Mouse (Mus musculus) embryonic facial prominence, embryonic 12.5 days (tissue): ENCODE data around the gene Rasgef1c. TPM values are rescaled to one million over a fixed set of nuclear protein-coding genes. Genes with fewer than 3 reads are reported as not detected.

Source experiments
- ATAC-seq: fragments of 200-750 bp; cut with Nextera tagmentation; 2 replicates; pipeline ENCODE4 v1.8.0; 2017; ENCODE audit not compliant: insufficient number of reproducible peaks, insufficient read depth, low FRiP score, low TSS enrichment
- H3K27ac ChIP-seq: fragments of 300-500 bp; sonication (generic); 2 replicates; pipeline ENCODE4 v1.5.1; 2016; ENCODE audit warnings: mild to moderate bottlenecking
- H3K27me3 ChIP-seq: fragments of 300-500 bp; sonication (generic); 2 replicates; pipeline ENCODE4 v1.6.1; 2016; ENCODE audit warnings: mild to moderate bottlenecking, moderate library complexity
- H3K36me3 ChIP-seq: fragments of 300-500 bp; sonication (generic); 2 replicates; pipeline ENCODE4 v1.6.1; 2016; ENCODE audit warnings: mild to moderate bottlenecking
- H3K4me1 ChIP-seq: fragments of 300-500 bp; sonication (generic); 2 replicates; pipeline ENCODE4 v1.6.1; 2016
- H3K4me2 ChIP-seq: fragments of 300-500 bp; sonication (generic); replicated peaks from 2 replicates; pipeline ENCODE4 v1.6.1; 2016; ENCODE audit warnings: mild to moderate bottlenecking, moderate library complexity
- H3K4me3 ChIP-seq: fragments of 300-500 bp; sonication (generic); 2 replicates; pipeline ENCODE4 v1.5.1; 2016; ENCODE audit warnings: mild to moderate bottlenecking
- H3K9ac ChIP-seq: fragments of 300-500 bp; sonication (generic); 2 replicates; pipeline ENCODE4 v1.6.1; 2016; ENCODE audit warnings: mild to moderate bottlenecking, moderate library complexity
- H3K9me3 ChIP-seq: fragments of 300-500 bp; sonication (generic); 2 replicates; pipeline ENCODE4 v1.6.1; 2016; ENCODE audit warnings: mild to moderate bottlenecking, moderate library complexity
- WGBS: fragments of 180-500 bp; shearing (Covaris S2); methylation state at CpG from one replicate; pipeline ENCODE4 v1.1.7; 2016; 5-methylcytosine and 5-hydroxymethylcytosine counted together
- polyA plus RNA-seq: library from polyadenylated mRNA; unstranded; fragments of >200 nt; fragmentation: Nextera tagmentation; extraction: Ambion mirVana; gene quantifications from 2 replicates; pipeline ENCODE4 v1.2.1, GENCODE M21; 2016

Gene Rasgef1c
- polyA plus RNA-seq, 1 experiment from 2014 or later: 0.26 TPM

DNA sequence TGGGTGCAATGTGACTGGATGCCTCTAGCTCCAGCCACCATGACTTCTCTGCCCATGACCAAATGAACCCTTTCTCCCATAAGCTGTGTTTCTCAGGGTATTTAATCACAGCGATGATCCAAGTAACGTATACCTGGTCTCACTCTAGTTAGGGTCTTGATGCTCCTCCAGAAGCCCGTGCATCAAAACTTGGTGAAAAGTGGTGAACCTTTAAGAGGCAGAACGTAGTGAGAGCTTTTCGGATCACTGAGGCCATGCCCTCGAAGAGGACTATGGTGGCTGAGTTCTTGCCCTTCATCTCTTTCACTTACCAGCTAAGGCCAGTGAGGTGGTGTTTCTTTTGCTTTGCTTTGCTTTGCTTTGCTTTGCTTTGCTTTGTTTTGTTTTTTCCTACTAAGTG is 52.0 kb downstream of the Rasgef1c start:
- no peak for ATAC-seq
- no peak overlapping the region for H3K27ac ChIP-seq
- no peak overlapping the region for H3K9ac ChIP-seq
- no peaks in the 10 kb centered on the region; the same call in 1 of the 2 replicates for H3K9me3 ChIP-seq
- H3K4me2 ChIP-seq: no peak overlapping the region
- H3K36me3 ChIP-seq: no peaks in the 10 kb centered on the region
- H3K4me3 ChIP-seq: no peak overlapping the region
- no peaks in the 10 kb centered on the region for H3K4me1 ChIP-seq
- 93% methylated on average over 6 of the region's 6 CpGs for WGBS
- H3K27me3 ChIP-seq: 0 out of 2 replicates have a peak, but pooled peaks cover 6% of the 10 kb centered on the region

GRCm38 (mm10) chr11:49955577-49956261 is 54.1 kb downstream of the Rasgef1c start:
- Histone ChIP-seq H3K9me3 (no peaks in the 10 kb centered on the region; the same call in 1 of the 2 replicates), H3K4me2 (no peak overlapping the region), H3K27ac (no peak overlapping the region), H3K27me3 (peaks cover 10% of the 10 kb centered on the region; the same call in 1 of the 2 replicates), H3K4me3 (no peak overlapping the region), H3K36me3 (no peaks in the 10 kb centered on the region), H3K4me1 (no peaks in the 10 kb centered on the region), H3K9ac (no peak overlapping the region)
- ATAC-seq: no peak
- WGBS: 21% methylated on average over 8 of the region's 8 CpGs

GRCm38 (mm10) chr11:49958017-49958416 is 56.4 kb downstream of the Rasgef1c start:
- no peak overlapping the region for H3K27ac ChIP-seq
- no peaks in the 10 kb centered on the region for H3K36me3 ChIP-seq
- no peak for ATAC-seq
- no peak overlapping the region for H3K4me3 ChIP-seq
- peaks cover 12% of the 10 kb centered on the region; the same call in 1 of the 2 replicates for H3K27me3 ChIP-seq
- no peaks in the 10 kb centered on the region for H3K4me1 ChIP-seq
- no peak overlapping the region for H3K9ac ChIP-seq
- no peak overlapping the region for H3K4me2 ChIP-seq
- no peaks in the 10 kb centered on the region; the same call in 1 of the 2 replicates for H3K9me3 ChIP-seq
- 81% methylated on average over 10 of the region's 10 CpGs for whole genome bisulfite sequencing

DNA sequence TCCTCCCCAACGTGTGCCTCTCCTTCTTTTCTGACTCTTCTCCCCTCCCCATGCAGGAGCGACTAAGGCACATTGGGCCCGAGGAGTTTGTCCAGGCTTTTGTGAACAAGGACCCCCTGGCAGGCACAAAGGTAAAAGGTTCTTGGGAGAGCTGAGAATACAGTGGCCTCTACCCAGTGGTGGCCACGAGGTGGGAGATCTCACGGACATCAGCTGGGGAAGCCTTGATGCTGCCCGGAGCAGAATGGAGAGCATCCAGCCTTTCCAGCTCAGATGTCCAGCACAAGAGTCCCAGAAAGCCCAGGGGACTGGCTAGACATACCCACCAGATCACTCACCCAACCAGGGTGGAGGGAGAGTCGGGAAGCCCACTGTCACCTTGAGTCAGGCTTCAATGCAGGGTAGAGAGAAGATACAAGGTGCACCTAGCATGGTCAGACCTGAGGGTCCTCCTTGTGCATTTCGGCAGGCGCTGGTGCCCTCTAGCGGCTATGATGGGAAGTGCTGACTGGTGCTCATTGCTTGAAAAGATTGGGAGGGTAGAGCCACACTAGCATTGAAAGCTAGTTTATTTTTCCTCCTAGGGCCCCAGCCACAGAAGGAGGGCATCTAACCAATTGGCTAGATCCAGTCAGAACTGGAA is 59.6 kb downstream of the Rasgef1c start:
- Histone ChIP-seq H3K9ac (no peak overlapping the region), H3K4me2 (no peak overlapping the region), H3K4me3 (no peak overlapping the region), H3K9me3 (no peaks in the 10 kb centered on the region), H3K27me3 (peaks cover 6% of the 10 kb centered on the region; the same call in 1 of the 2 replicates), H3K36me3 (no peaks in the 10 kb centered on the region), H3K27ac (no peak overlapping the region), H3K4me1 (no peaks in the 10 kb centered on the region)
- ATAC-seq: no peak
- 35% methylated on average over 10 of the region's 10 CpGs for WGBS

GRCm38 (mm10) chr11:49965320-49965719 is 63.7 kb downstream of the Rasgef1c start:
- Histone ChIP-seq H3K4me3 (no peak overlapping the region), H3K36me3 (no peaks in the 10 kb centered on the region), H3K4me1 (no peaks in the 10 kb centered on the region), H3K9ac (no peak overlapping the region), H3K4me2 (no peak overlapping the region), H3K27ac (no peak overlapping the region), H3K9me3 (no peaks in the 10 kb centered on the region), H3K27me3 (peaks cover 4% of the 10 kb centered on the region; the same call in 1 of the 2 replicates)
- WGBS: 60% methylated on average over 3 of the region's 3 CpGs
- no peak for ATAC-seq

DNA sequence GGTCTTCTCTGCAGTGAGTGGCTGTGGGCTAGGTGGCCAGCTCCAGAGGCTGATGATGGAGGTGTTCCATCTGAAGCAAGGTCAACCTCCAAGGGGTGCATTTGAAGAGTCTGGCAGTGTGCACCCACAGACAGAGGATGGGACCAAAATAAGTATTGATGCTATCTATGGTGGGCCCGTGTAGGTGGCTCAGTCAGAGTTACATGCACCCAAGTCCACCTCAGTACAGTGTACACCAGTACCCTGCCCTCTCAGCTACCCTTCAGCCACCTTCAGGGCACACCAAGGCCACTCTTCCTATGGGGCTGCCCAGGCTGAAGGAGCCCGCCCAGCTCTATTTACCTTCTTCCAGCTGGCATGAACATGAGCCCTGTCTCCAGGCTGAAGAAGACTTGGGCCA is 68.1 kb downstream of the Rasgef1c start:
- Histone ChIP-seq H3K27ac (no peak overlapping the region), H3K4me3 (no peak overlapping the region), H3K9me3 (no peaks in the 10 kb centered on the region), H3K4me2 (no peak overlapping the region), H3K27me3 (no peaks in the 10 kb centered on the region), H3K36me3 (no peaks in the 10 kb centered on the region), H3K9ac (no peak overlapping the region), H3K4me1 (no peaks in the 10 kb centered on the region)
- 90% methylated on average over 2 of the region's 2 CpGs for WGBS
- ATAC-seq: no peak

- no peak overlapping the region for H3K9ac ChIP-seq
- H3K9me3 ChIP-seq: no peaks in the 10 kb centered on the region
- no peak overlapping the region for H3K4me2 ChIP-seq
- H3K36me3 ChIP-seq: no peaks in the 10 kb centered on the region
- ATAC-seq: no peak
- no peaks in the 10 kb centered on the region for H3K27me3 ChIP-seq
- 85% methylated on average over 10 of the region's 10 CpGs for WGBS
- H3K27ac ChIP-seq: no peak overlapping the region
- H3K4me1 ChIP-seq: no peaks in the 10 kb centered on the region
- H3K4me3 ChIP-seq: no peak overlapping the region
These were observed 72.2 kb downstream of the Rasgef1c start for GRCm38 (mm10) chr11:49973657-49974340.

GRCm38 (mm10) chr11:49974675-49975074 is 73.0 kb downstream of the Rasgef1c start:
- Histone ChIP-seq H3K4me2 (no peak overlapping the region), H3K4me3 (no peak overlapping the region), H3K9ac (no peak overlapping the region), H3K4me1 (no peaks in the 10 kb centered on the region), H3K27ac (no peak overlapping the region), H3K36me3 (no peaks in the 10 kb centered on the region), H3K27me3 (no peaks in the 10 kb centered on the region), H3K9me3 (no peaks in the 10 kb centered on the region)
- 46% methylated on average over 1 of the region's 1 CpGs for WGBS
- no peak for ATAC-seq

DNA sequence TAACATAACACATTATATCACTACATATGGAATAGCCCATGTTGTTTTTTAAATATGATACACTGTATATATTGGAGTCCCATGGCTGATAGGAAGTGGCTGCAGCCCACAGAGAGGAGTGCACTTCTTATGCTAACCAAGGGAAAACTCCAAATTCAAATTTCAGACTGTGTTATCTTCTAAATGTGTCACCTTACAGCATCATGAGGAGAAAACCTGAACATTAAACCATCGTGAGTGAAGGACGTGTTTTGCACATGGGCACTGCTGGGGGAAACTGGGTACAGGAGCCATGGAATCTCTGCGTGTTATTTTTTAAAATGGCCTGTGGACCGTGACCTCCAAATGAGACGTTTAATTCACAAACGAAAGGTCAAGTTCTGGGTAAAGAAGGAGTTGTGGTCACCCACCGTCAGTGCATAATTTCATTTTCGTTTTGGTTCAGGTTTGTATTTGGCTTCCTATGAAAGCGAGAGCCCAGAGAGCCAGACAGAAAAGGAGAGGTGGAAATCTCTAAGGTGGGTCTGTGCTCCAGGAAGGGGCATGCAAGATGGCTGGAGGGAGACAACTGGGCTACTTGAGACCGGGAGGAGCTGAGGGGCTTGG is 76.4 kb downstream of the Rasgef1c start:
- ATAC-seq: no peak
- no peaks in the 10 kb centered on the region for H3K9me3 ChIP-seq
- 77% methylated on average over 10 of the region's 10 CpGs for WGBS
- no peaks in the 10 kb centered on the region for H3K27me3 ChIP-seq
- H3K9ac ChIP-seq: no peak overlapping the region
- no peak overlapping the region for H3K4me2 ChIP-seq
- H3K4me3 ChIP-seq: no peak overlapping the region
- H3K27ac ChIP-seq: no peak overlapping the region
- H3K36me3 ChIP-seq: no peaks in the 10 kb centered on the region
- H3K4me1 ChIP-seq: no peaks in the 10 kb centered on the region

- Histone ChIP-seq H3K4me2 (no peak overlapping the region), H3K9ac (no peak overlapping the region), H3K9me3 (no peaks in the 10 kb centered on the region), H3K36me3 (no peaks in the 10 kb centered on the region), H3K4me3 (no peak overlapping the region), H3K27me3 (no peaks in the 10 kb centered on the region), H3K27ac (no peak overlapping the region), H3K4me1 (no peaks in the 10 kb centered on the region)
- ATAC-seq: no peak
- 92% methylated on average over 8 of the region's 8 CpGs for WGBS
These were observed 77.3 kb downstream of the Rasgef1c start for GRCm38 (mm10) chr11:49978935-49979334.

DNA sequence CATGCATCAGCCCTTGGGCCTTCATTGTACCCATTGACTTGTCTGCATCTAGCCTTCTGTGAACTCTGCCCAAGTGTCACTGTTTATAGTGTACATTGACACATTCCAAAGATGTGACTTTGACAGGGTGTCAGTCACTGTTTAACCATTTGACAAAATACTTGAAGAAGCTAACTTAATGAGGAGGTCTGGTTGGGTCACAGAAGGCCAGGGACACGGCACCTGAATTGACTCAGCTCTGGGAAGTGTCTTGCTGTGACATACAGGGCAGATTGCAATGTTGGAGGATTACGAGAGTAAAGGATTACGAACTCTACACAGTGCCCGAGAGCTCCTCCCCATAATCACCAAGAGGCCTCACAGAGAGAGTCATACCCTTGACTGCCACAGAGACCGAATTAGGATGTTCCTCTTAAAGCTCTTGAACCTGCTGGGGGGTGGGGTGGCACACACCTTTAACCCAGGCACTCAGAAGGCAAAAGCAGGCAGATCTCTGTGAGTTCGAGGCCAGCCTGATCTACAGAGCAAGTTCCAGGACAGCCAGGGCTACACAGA is 79.1 kb downstream of the Rasgef1c start:
- H3K9me3 ChIP-seq: no peaks in the 10 kb centered on the region
- no peak for ATAC-seq
- H3K9ac ChIP-seq: no peak overlapping the region
- WGBS: 78% methylated on average over 6 of the region's 6 CpGs
- no peak overlapping the region for H3K27ac ChIP-seq
- H3K4me3 ChIP-seq: no peak overlapping the region
- no peaks in the 10 kb centered on the region for H3K36me3 ChIP-seq
- H3K27me3 ChIP-seq: no peaks in the 10 kb centered on the region
- H3K4me2 ChIP-seq: no peak overlapping the region
- H3K4me1 ChIP-seq: no peaks in the 10 kb centered on the region
